Mouse (Mus musculus) neural tube, embryonic 10.5 days (tissue): ENCODE results near the gene Mindy4.

ENCODE experiments used
- DNase-seq: peaks from one replicate; pipeline ENCODE4 v3.0.0-alpha.2; 2017; ENCODE audit warnings: low spot score; ENCODE audit errors: extremely low spot score

Gene Mindy4

DNA sequence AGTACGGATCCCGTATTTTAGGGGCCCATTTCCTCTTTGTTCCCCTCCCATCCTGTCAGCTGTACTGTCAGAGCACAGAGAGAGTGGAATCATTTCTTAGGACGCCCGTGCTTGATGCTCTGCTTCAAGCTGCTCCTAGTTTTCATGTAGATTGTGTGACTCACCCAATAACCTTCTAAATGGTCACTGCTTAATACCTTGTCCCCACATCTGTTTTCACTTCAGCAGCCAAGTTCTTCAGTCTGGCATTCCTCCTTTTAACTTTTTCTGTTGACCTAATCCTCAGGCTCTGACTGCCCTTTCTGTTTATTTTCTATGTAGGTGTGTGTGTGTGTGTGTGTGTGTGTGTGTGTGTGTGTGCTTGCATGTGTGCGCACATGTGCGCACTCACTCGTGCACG, 4.6 kb downstream of the Mindy4 start:
- DNase-seq = no peak

DNA sequence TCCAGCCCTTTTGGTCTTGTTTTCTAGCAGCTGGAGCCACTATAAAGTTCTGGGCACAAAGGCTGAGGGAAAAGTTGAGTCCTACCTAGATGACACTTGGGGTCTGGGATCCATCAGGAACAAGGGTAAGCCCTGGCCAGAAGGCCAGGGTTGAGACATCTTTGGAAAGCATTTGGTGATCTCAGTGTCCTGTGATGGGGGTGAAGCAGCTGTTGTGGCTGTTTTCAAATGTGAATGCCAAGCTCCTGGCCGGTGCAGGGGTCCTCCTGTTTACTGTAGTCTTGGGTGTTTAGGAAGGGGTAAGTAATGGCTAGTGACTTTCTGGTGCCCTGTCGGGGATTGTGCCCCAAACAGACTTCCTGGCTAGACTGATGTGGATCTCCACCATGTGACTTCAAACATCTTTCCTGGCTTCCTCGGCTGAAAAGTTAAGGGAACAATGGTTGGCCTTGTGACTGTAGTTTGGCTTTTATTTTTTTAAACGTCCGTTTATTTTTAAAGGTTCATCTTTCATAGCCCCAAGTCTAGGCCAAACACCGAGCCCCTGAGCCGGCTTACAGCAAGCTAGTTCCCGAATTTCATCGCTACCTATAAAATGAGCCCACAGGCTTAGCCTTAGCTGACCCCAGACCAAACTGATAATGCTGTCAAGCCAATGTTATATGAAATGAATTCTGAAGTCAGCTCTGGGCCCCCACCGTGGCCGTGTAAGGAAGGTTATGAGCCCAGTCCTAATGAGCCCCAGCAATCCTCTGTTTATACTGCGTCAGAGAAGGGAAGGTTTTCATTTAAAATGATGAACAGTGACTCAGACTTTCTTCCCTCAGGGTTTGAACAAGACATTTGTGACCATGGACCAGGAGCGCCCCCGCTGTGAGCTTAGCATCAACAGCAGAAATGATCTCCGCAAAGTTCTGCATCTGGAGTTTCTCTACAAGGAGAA, 7.5 kb downstream of the Mindy4 start:
- DNase-seq = peak; percentile 17

DNA sequence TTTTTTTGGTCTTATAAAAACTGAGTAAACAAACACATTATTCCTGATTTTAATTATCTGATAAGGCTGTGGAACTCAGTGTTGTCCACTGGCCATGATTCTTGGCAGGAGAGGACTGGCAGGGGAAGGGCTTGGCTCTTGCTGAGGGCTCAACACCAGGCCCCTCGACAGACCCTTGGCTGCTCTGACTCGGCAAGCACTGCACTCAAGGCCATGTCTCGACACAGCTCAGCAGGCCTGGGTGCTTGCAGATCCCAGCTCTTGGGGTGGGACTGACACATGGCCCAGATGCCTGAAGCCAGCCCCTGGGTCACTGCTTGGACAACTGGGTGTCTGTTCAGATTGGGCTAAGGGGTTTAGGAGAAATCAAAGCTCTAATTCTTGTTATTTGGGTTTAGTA, 11.4 kb downstream of the Mindy4 start:
- no peak for DNase-seq

DNA sequence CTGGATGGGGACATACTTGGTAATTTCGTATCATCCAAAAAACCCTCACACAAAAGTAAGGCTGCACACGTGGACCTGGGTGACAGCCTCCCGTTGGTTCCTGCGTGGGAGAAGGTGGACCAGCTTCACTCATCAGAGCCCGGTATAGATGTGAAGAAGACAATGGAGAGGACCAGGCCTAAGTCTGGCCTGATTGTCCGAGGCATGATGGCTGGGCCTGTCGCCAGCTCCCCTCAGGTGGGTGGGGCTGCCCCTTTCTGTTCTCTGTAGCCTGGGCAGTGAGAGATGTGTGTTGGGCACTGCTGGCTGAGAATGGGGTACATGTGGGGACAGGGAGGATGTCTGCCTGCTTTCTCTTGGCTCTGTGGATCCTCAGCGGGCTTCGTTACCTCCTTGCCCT, 15.0 kb downstream of the Mindy4 start:
- DNase-seq = no peak

DNA sequence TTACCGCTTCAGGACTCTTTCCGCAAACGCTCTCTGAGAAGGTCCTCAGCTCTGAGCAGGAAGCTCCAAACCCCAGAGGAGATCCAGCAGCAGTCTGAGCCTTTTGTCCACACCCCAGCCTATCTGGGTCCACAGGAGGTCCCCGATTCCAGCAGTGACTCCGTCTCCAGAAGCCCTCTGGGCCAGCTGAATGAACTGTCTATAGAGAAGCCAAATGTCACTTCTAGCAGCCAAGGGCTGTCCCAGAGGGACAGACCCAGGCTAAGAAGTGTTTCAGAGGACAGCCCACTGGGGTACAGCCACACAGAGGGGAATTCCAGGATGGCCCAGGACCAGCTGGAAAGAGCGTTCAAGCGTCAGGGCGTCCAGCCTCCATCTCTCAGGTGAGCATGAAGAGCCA, 20.8 kb downstream of the Mindy4 start:
- DNase-seq = no peak

DNA sequence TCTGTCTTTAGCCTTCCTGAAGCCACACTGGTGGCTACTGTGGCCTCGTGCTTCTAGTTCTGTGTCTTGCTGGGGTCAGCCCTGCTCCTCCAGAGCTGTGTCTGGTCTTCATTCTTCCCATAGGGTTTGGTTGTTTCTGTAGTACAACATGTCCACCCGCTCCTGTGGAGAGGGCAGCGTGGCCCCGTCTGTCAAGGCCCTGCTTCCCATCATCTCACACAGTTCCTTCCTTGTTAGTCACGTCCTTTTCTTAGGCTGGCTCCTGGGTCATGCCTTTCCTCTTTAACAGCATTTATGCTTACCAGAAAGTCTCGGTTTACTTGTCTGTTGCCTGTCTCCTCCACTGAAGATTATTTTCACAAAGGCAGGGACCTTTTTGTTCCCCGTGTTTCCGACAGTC, 26.9 kb downstream of the Mindy4 start:
- no peak for DNase-seq

DNA sequence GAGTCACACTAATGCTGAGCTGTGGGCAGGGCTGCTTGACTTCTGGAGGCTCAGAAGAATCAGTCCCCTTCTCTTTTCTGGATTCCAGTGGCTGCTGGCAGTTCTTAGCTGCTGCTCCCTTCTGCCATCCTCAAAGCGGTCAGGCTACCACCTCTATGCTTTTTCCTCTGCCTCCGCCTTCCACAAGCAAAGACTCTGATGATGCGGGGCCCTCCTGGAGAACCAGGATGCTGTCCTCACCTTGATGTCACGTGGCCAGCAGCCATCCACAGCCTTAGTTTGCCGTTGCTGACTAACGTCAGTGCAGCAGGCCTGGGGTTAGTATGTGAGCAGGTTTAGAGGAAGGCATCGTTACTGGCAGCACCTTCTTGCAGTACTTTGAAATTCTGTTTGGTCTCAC, 28.9 kb downstream of the Mindy4 start:
- DNase-seq = no peak

DNA sequence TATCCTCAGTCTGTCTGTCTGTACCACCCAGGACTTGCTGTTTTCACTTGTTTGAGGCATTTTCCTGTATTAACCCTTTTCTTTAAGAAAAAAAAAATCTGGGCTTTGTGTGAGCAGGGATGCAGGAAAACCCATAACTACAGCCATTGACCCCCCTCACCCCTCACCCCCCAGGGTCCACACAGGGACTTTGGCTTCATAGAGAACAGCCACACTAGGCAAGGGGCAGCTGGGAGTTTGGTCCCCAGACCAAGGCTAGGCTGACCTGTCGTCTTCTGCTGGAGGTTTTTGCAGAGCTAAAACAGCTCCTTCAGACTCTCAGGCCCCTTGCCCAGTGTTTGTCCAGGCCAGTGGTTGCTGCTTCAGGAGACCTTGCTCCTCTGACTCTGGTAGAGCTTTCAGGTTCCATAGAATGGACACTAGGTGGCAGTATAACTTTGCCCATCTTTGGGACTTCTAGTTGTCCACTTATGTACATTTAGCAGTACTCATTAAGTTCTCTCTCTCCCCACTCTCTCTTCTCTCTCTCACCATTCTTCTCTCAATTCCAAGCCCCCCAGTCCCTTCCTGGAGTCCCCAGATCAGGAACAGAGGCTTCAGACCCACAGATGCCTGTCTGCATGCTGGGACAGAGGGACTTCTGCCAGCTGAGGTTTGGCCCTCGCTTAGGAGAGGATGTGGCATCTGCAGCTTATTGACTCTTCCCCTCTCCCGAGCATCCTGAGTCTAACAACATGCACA, 29.5 kb downstream of the Mindy4 start:
- peak; percentile 34 for DNase-seq

DNA sequence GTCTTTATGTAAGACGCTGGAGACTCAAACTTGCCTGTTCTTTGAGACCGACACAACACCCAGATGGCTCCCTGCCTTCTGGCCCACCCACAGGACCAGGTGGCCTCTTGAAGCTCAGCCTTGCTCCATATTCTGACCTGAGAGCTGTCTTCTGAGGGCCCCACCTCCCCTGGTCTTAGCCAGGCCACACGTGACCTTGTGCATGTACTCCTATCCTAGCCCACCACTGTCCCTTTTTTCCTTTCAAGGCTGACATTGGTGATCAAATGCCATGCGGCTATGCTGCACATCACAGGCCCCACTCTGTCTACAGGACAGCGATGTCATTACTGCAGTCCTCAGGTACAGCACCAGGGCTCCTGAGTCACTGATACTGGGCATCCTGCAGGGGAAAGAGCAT, 30.1 kb downstream of the Mindy4 start:
- DNase-seq = no peak

DNA sequence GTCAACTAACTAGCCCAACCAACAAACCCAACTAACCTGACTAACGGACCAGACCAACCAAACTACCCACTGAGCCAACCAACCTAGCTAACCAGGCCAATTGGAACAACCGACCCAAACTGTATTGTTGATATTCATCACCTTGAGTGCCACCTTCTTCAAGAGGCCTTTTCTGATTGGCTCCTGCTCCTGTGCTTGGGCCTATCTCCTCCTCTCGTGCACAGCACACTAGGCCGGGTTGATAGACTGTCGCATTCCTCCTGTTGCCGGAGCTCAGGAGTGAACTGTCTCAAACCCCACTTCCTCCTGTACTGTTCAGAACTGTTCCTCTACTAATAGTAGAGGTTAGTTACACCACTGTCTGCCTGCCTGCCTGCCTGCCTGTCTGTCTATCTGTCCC, 31.5 kb downstream of the Mindy4 start:
- no peak for DNase-seq

DNA sequence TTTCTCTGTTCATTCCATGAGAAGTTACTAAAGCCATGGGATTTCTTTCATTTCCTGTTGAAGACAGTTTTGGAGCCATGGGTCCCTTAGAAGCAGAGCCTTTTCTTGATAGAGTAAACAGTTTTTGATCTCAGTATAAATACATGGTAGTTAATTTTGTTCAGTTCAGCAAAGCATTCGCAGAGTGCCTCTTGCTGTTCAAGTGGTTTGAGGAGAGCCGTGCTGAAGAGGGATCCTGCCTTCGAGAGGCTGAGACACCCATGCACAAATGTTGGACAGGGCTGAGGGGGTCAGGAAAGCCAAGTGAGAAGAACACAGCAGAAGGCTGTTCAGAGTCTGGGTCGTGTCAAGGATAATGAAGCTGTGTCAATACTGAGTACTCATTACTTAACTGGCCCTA, 32.5 kb downstream of the Mindy4 start:
- no peak for DNase-seq

DNA sequence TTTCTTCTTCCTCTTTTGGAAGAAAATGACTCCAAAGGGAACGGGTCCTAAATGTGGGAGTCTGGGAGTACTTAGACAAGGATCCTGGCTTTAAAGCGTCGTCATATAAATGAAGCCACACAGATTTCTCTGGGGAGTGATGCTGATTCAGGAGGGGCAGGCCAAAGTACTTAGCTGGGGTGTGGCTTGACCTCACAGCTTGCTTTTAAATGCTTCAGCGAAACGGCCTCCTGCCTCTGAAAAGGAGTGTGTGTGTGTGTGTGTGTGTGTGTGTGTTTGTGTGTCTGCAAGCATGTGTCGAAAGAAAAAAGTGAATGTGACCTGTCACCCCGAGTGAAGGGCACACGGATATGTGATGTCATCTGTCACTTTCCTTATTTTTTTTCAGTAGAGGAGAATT, 36.7 kb downstream of the Mindy4 start:
- no peak for DNase-seq

DNA sequence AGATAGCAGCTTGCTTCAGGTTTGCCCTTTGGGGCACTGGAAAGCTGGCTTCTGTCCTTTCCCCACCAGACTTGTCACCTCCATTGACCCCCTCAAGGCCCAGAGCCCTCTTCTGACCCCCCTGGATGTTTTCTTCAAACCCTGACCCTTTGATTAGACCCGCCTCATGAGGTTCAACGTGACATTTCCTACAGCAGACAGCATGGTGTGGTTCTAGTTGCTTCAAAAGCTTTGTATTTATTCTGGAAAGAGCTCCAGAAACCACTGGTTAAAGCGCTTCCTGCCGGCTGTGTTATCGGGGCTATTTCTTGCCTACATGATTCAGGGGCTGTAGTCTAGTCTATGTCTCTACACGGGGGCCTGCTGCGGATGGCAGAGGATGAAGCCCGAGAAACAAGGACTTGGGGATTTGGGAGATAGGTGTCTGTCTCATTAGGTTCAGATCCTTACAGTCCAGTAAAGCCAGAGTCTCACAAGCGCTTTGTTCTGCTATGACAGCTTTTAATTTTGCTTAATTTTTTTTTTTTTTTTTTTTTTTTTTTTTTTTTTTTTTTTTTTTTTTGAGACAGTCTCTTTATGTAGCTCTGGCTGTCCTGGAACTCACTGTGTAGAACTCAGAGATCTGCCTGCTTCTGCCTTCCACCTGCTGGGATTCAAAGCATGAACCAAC, 37.5 kb downstream of the Mindy4 start:
- no peak for DNase-seq

DNA sequence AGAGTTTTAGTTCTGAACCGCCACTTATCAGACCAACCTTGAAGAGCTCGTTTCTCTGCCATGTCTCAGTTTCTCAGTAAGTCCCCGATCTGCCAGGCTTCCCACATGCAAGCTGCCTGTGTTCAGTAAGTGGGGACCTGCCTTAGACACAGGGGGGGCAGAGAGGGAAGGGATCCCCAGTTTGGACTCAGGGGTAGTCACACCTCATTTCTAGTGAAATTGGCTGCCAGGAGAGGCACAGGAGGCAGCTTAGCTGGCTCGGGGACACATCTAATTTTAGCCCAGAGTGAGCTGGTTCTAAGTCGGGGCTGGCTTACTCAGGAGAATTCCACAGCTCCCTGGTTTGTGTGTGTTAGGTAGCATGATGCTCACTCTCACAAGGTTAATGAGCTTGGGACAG, 38.3 kb downstream of the Mindy4 start:
- DNase-seq = no peak

DNA sequence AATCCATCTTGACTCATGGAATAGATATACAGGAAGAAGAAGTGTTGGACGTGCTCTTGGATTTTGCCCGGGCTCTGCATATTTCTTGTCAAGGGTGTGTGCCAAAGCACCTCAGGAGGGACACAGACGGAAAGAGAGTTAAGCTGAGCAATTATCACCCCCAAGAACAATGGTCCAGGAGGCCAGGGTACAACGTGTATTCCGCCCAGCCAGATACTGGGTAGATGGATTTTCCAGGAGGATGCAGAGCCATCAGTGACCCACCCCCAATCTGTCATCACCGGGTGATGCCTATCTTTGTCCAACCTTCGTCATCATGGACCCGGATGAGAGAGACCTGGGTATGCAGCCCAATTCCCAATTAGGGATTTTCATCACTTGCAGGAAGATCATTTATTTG, 42.5 kb downstream of the Mindy4 start:
- no peak for DNase-seq

DNA sequence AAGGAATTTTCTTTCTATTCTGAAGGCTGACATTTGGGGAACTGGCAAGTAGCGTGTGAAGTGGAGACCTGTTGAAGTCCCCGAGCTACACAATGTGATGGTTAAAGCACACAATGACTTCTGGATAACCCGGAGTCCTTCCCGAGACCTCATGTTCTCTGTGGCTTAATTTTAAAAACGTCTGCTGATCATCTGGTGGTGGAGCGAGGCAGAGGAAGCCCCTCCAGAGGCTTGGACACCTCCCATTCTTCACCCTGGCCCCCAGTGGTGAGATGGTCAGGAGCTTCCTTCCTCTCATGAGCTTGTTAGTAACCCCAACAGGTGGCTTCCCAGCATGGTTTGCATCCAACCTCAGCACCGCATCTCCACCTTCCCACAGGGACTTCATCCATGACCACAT, 43.3 kb downstream of the Mindy4 start:
- DNase-seq = no peak

DNA sequence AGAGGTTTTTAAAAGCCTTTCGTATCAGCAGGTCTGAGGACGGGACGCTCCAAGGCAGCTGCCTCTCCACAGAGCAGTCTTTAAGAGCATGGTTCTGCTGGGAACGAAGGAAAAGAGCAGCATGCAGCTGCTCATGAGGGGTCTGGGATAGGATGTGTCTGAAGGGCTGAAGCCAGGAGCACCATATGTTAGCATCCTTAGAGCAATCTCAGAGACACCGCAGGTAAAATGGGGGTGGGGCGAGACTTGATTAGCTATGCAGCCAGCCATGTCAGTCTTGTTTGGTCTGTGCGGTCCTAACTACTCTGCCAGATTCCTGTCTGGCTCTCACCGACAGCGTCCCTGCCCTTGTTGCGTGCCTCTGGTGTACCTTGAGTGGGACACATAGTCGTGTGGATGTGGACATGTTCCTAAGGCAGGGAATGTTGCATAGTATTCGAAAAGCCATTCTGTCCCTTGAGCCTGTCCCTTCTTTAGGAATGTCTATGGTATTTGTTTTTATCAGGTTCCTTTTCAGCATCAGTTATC, 43.8 kb downstream of the Mindy4 start:
- DNase-seq = no peak

DNA sequence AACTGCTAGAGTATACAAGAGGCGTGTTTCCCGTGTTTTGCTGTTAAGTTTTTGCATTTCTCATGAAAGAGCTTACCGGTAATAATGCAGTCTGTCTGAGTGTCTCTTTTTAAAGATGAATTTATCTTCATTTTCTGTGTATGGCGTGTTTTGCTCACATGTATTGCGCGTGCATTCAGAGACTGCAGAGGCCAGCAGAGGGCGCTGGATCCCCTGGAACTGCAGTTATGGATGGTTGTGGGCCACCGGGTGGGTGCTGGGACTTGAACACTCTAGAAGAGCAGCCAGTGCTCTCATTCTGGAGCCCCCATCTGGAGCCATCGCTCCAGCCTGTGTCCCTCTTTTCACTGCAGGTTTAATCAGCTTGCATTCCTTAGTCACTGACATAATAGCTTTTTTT, 46.1 kb downstream of the Mindy4 start:
- no peak for DNase-seq

DNA sequence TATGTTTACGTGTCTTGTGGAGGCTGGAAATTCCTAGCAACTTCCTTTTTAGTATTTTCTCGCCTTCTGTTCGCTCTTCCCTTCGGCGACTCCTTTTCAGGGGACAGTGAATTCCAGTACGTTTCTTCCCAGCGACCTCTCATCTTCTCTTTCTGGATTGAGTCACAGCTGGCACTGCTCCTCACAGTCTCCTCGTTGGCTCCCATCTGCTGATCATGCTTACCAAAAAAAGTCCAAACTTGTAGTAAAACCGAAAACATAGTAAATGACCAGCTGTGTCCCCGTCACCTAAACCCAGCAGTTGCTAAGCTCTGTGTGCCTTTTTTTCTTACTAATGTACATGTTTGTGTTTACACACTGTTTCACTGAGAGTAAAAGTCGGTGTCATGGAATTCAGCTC, 47.6 kb downstream of the Mindy4 start:
- DNase-seq = no peak

DNA sequence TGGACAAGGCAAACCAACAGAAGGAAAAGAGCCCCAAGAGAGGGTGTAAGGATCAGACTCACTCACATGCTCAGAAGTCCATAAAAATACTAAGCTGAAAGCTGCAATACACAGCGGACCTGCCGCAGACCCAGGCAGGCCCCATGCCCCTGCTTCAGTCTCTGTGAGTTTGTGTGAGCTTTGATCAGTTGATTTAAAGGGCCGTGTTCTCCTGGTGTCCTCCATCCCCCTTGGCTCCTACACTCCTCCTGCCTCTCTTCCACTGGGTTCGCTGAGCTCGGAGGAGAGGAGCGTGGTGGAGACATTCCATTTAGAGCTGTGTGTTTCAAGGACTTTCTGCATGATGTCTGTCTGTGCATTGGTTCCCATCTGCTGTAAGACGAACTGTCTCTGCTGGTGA, 48.4 kb downstream of the Mindy4 start:
- no peak for DNase-seq

DNA sequence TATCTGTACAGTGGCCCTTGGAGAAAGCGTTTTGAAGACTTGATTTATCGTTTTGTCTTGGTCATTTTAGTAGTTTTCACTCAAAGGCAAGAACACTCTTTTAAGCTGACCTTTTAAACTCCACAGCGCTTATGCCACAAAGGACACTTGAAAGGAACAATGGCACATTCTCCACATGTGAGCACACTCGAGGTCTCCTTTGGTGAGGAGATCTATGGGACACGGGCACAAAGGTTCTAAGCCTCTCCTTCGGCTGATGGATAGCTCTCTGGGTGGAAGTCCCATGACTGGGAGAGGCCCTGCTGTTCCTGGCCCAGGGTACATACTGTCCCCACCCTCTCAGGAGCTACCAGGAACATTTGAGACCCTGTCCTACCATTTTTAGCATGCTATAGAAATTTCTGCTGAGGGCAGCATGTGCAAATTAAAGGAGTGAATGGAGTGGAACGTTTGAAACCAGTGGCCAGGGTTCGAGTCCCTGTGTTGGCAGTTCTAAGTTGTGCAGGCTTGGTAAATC, 49.6 kb downstream of the Mindy4 start:
- DNase-seq = no peak
